Mouse (Mus musculus) forebrain, embryonic 11.5 days (tissue): Measurements from ENCODE around the gene Vmn1r86. TPM values are rescaled to one million over a fixed set of nuclear protein-coding genes. Genes with fewer than 3 reads are reported as not detected.

ENCODE experiments used
- ATAC-seq: fragments of 200-750 bp; cut with Nextera tagmentation; replicated peaks from 2 replicates; pipeline ENCODE4 v1.8.0; 2017; ENCODE audit warnings: moderate TSS enrichment; ENCODE audit not compliant: low FRiP score
- DNase-seq: peaks from one replicate; pipeline ENCODE4 v3.0.0-alpha.2; 2017; ENCODE audit warnings: low spot score
- H3K27ac ChIP-seq: fragments of 300-500 bp; sonication (generic); 2 replicates; pipeline ENCODE4 v1.5.1; 2014; ENCODE audit warnings: low read depth, low read length
- H3K27me3 ChIP-seq: fragments of 300-500 bp; sonication (generic); 2 replicates; pipeline ENCODE4 v1.6.1; 2014; ENCODE audit warnings: mild to moderate bottlenecking, low read length, mixed read lengths; ENCODE audit not compliant: control insufficient read depth, insufficient read depth
- H3K36me3 ChIP-seq: fragments of 300-500 bp; sonication (generic); 2 replicates; pipeline ENCODE4 v1.6.1; 2014; ENCODE audit warnings: mild to moderate bottlenecking, low read length, moderate library complexity, mixed read lengths; ENCODE audit not compliant: control insufficient read depth, insufficient read depth
- H3K4me1 ChIP-seq: fragments of 300-500 bp; sonication (generic); replicated peaks from 2 replicates; pipeline ENCODE4 v1.6.1; 2014; ENCODE audit warnings: low read length, mixed read lengths; ENCODE audit not compliant: control insufficient read depth, insufficient read depth
- H3K4me2 ChIP-seq: fragments of 300-500 bp; sonication (generic); 2 replicates; pipeline ENCODE4 v1.6.1; 2014; ENCODE audit warnings: low read depth, mild to moderate bottlenecking, low read length, moderate library complexity, mixed read lengths; ENCODE audit not compliant: severe bottlenecking
- H3K4me3 ChIP-seq: fragments of 300-500 bp; sonication (generic); 2 replicates; pipeline ENCODE4 v1.5.1; 2014; ENCODE audit warnings: low read depth, low read length
- H3K9ac ChIP-seq: fragments of 300-500 bp; sonication (generic); 2 replicates; pipeline ENCODE4 v1.6.1; 2014; ENCODE audit warnings: low read length
- H3K9me3 ChIP-seq: fragments of 300-500 bp; sonication (generic); 2 replicates; pipeline ENCODE4 v1.6.1; 2016; ENCODE audit warnings: low read length, mixed read lengths; ENCODE audit not compliant: control insufficient read depth
- WGBS: fragments of 180-500 bp; shearing (Covaris S2); extraction: QIAGEN DNeasy Blood & Tissue Kit; methylation state at CpG from one replicate; pipeline ENCODE4 v1.1.7; 2014; 5-methylcytosine and 5-hydroxymethylcytosine counted together
- polyA plus RNA-seq: library from polyadenylated mRNA; unstranded; fragments of >200 nt; fragmentation: Nextera tagmentation; extraction: Ambion mirVana; gene quantifications from 2 replicates; pipeline ENCODE4 v1.2.1, GENCODE M21; 2014

Gene Vmn1r86
- polyA plus RNA-seq, 1 experiment from 2014 or later, result not detected

GRCm38 (mm10) chr7:13059536-13059935, 60.2 kb downstream of the Vmn1r86 start:
- H3K4me3 ChIP-seq, result no peak overlapping the region
- 92% methylated on average over 9 of the region's 9 CpGs for WGBS
- H3K36me3 ChIP-seq, result no peaks in the 10 kb centered on the region
- H3K27me3 ChIP-seq, result no peaks in the 10 kb centered on the region
- no peak overlapping the region for H3K27ac ChIP-seq
- ATAC-seq (no peak), DNase-seq (no peak)
- no peak overlapping the region for H3K9ac ChIP-seq
- H3K9me3 ChIP-seq, result no peaks in the 10 kb centered on the region
- no peaks in the 10 kb centered on the region for H3K4me1 ChIP-seq
- no peak overlapping the region for H3K4me2 ChIP-seq

DNA sequence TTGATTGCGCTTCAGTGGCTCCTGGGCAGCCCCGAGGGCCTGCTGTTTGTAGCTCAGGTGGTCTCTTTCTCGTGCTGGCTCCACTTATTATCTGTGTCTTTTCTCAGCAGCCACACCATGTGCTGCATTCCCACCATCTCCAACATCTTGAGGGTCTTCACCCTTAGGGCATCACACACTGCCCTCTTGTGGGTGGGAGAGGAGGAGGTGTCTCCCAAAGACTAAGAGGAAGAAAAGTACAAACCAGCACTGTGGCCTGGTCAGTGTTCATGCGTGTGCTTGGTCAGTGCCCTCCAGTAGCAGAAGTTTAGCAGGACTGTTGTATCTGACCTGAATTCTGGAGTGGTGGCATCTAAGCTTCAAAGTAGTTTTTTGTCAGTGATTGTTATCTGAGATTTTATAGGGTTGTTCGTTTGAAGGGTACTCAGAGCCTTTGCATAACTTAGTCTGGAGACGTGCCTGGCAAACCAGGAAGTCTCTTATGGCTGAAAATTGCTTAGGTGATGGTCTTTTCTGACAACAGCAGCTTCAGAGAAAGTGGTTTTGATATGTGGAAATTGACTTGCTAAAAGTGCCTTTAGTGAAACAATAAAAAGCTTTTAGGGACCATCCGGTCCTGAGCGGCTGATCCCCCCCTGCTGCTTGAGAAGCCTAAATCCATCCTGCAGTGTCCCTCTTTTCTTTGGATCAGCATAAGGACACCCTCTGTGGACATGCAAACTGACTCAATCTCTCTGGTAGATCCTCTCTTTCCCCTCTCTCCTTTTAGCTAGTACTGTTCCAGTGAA, 62.6 kb downstream of the Vmn1r86 start:
- no peaks in the 10 kb centered on the region for H3K36me3 ChIP-seq
- 54% methylated on average over 8 of the region's 8 CpGs for WGBS
- H3K27ac ChIP-seq, result no peak overlapping the region
- H3K27me3 ChIP-seq, result no peaks in the 10 kb centered on the region
- no peaks in the 10 kb centered on the region for H3K9me3 ChIP-seq
- DNase-seq (no peak), ATAC-seq (no peak)
- H3K4me1 ChIP-seq, result peaks cover 2% of the 10 kb centered on the region; the same call in 1 of the 2 replicates
- no peak overlapping the region for H3K9ac ChIP-seq
- no peak overlapping the region for H3K4me2 ChIP-seq
- no peak overlapping the region for H3K4me3 ChIP-seq

- Histone ChIP-seq H3K27me3 (no peaks in the 10 kb centered on the region), H3K4me2 (peak within 1 kb of the TSS; percentile 63), H3K36me3 (no peaks in the 10 kb centered on the region), H3K4me1 (peaks cover 2% of the 10 kb centered on the region; the same call in 1 of the 2 replicates), H3K9me3 (no peaks in the 10 kb centered on the region), H3K9ac (peak within 1 kb of the TSS; percentile 70), H3K4me3 (peak within 1 kb of the TSS; percentile 55), H3K27ac (peak within 1 kb of the TSS; percentile 93)
- peak; percentile 95 for DNase-seq
- ATAC-seq, result peak; percentile 96
- WGBS, result under 1% methylated on average over 41 of the region's 41 CpGs
These were observed 65.3 kb downstream of the Vmn1r86 start, which contains the start of gene Mzf1 for GRCm38 (mm10) chr7:13054287-13055010. TSS of gene Mzf1 (minus strand) at chr7:13054764.

- no peaks in the 10 kb centered on the region for H3K36me3 ChIP-seq
- H3K4me2 ChIP-seq, result peak overlapping the region; percentile 63
- DNase-seq (no peak), ATAC-seq (no peak)
- H3K4me1 ChIP-seq, result peaks cover 2% of the 10 kb centered on the region; the same call in 1 of the 2 replicates
- no peaks in the 10 kb centered on the region for H3K27me3 ChIP-seq
- 3% methylated on average over 15 of the region's 15 CpGs for WGBS
- no peaks in the 10 kb centered on the region for H3K9me3 ChIP-seq
- peak overlapping the region; percentile 93 for H3K27ac ChIP-seq
- H3K9ac ChIP-seq, result peak overlapping the region; percentile 70
- H3K4me3 ChIP-seq, result peak overlapping the region; percentile 55
These were observed 65.8 kb downstream of the Vmn1r86 start for GRCm38 (mm10) chr7:13053961-13054286.

GRCm38 (mm10) chr7:13053501-13053900, 66.2 kb downstream of the Vmn1r86 start:
- WGBS, result 99% methylated on average over 2 of the region's 2 CpGs
- Histone ChIP-seq H3K4me3 (peak overlapping the region; percentile 55; the same call in 1 of the 2 replicates), H3K27me3 (no peaks in the 10 kb centered on the region), H3K9me3 (no peaks in the 10 kb centered on the region), H3K36me3 (no peaks in the 10 kb centered on the region), H3K4me2 (peak overlapping the region; percentile 63; the same call in 1 of the 2 replicates), H3K4me1 (peaks cover 2% of the 10 kb centered on the region; the same call in 1 of the 2 replicates), H3K9ac (no peak overlapping the region; the same call in 1 of the 2 replicates), H3K27ac (no peak overlapping the region)
- no peak for DNase-seq
- no peak for ATAC-seq

- Histone ChIP-seq H3K36me3 (no peaks in the 10 kb centered on the region), H3K9ac (no peak overlapping the region), H3K4me3 (no peak overlapping the region), H3K4me1 (peaks cover 2% of the 10 kb centered on the region; the same call in 1 of the 2 replicates), H3K27ac (no peak overlapping the region), H3K27me3 (no peaks in the 10 kb centered on the region), H3K9me3 (no peaks in the 10 kb centered on the region), H3K4me2 (no peak overlapping the region)
- no peak for ATAC-seq
- no peak for DNase-seq
- WGBS, result 90% methylated on average over 13 of the region's 13 CpGs
These were observed 66.7 kb downstream of the Vmn1r86 start for GRCm38 (mm10) chr7:13053001-13053400.

Other genes starting within 250 kb of the Vmn1r86 start
- 5.3 and 6.2 TPM in 2 replicates for gene Zfp128, start 238.7 kb downstream of the Vmn1r86 start, polyA plus RNA-seq
- gene Zscan22, start 222.1 kb downstream of the Vmn1r86 start, polyA plus RNA-seq, result 20.2 and 23.4 TPM in 2 replicates
- gene Rps5, start 197.6 kb downstream of the Vmn1r86 start, polyA plus RNA-seq, result 800 and 844 TPM in 2 replicates
- gene Rnf225, start 192.5 kb downstream of the Vmn1r86 start, polyA plus RNA-seq, result 1.3 and 1.6 TPM in 2 replicates
- 10.8 and 11.2 TPM in 2 replicates for gene Zfp324, start 154.1 kb downstream of the Vmn1r86 start, polyA plus RNA-seq
- gene Zfp446, start 142.1 kb downstream of the Vmn1r86 start, polyA plus RNA-seq, result 12.8 and 14.6 TPM in 2 replicates
- 0.13 TPM in 1 of 2 replicates, not detected in the other for gene Slc27a5, start 121.7 kb downstream of the Vmn1r86 start, polyA plus RNA-seq
- 507 and 586 TPM in 2 replicates for gene Trim28, start 120.8 kb downstream of the Vmn1r86 start, polyA plus RNA-seq
- 31.9 and 37.3 TPM in 2 replicates for gene Zbtb45, start 109.9 kb downstream of the Vmn1r86 start, polyA plus RNA-seq
- gene Chmp2a, start 85.1 kb downstream of the Vmn1r86 start, polyA plus RNA-seq, result 114 and 127 TPM in 2 replicates
- gene Ube2m, start 81.6 kb downstream of the Vmn1r86 start, polyA plus RNA-seq, result 165 and 183 TPM in 2 replicates
- 3.8 and 4.0 TPM in 2 replicates for gene Mzf1, start 65.2 kb downstream of the Vmn1r86 start, polyA plus RNA-seq
- not detected in 2 replicates for gene Vmn1r85, start 24.7 kb downstream of the Vmn1r86 start, polyA plus RNA-seq
- not detected in 2 replicates for gene Vmn1r87, start 20.2 kb upstream of the Vmn1r86 start, polyA plus RNA-seq
- gene Vmn1r88, start 39.7 kb upstream of the Vmn1r86 start, polyA plus RNA-seq, result 0.03 TPM in 1 of 2 replicates, not detected in the other
- gene Vmn1r89, start 93.1 kb upstream of the Vmn1r86 start, polyA plus RNA-seq, result not detected in 2 replicates
- gene Lig1, start 157.4 kb upstream of the Vmn1r86 start, polyA plus RNA-seq, result 159 and 172 TPM in 2 replicates
- 7.4 and 11.5 TPM in 2 replicates for gene Zswim9, start 158.8 kb upstream of the Vmn1r86 start, polyA plus RNA-seq
- 1.9 and 3.1 TPM in 2 replicates for gene Pla2g4c, start 204.7 kb upstream of the Vmn1r86 start, polyA plus RNA-seq